Mouse (Mus musculus) large intestine, adult 2 months (tissue): ENCODE measurements around the gene Olfr520. TPM values are rescaled to one million over a fixed set of nuclear protein-coding genes. Genes with fewer than 3 reads are reported as not detected.
"Not testable (repeated sequence)": the region's sequence is repeated elsewhere in the genome, so short reads cannot be mapped to it uniquely, and the experiment has no call there.

Experiments
- DNase-seq: peaks from one replicate; pipeline ENCODE4 v3.0.0-alpha.2; 2012; ENCODE audit warnings: low read depth, low spot score
- WGBS: fragments of 180-500 bp; shearing (Covaris S2); methylation state at CpG from one replicate; pipeline ENCODE4 v1.1.7; 2018; 5-methylcytosine and 5-hydroxymethylcytosine counted together
- polyA plus RNA-seq: library from polyadenylated mRNA; depleted of rRNA; stranded (reverse); fragments of >200 nt; gene quantifications from 2 replicates; pipeline ENCODE4 v1.2.3, GENCODE M21; 2012; rRNA removed

The Olfr520 gene
- polyA plus RNA-seq = not detected in 2 replicates

- 83% methylated on average over 2 of the region's 2 CpGs for WGBS
Observed at GRCm38 (mm10) chr7:99729973-99730372, at the start of gene Olfr520. Olfr520 (plus strand) TSS chr7:99730273.

GRCm38 (mm10) chr7:99680771-99681170, 49.3 kb upstream of the Olfr520 start:
- no peak for DNase-seq
- WGBS = 40% methylated on average over 5 of the region's 5 CpGs

More at GRCm38 (mm10) chr7:99729973-99730372, at the start of gene Olfr520:
- no peak for DNase-seq

DNA sequence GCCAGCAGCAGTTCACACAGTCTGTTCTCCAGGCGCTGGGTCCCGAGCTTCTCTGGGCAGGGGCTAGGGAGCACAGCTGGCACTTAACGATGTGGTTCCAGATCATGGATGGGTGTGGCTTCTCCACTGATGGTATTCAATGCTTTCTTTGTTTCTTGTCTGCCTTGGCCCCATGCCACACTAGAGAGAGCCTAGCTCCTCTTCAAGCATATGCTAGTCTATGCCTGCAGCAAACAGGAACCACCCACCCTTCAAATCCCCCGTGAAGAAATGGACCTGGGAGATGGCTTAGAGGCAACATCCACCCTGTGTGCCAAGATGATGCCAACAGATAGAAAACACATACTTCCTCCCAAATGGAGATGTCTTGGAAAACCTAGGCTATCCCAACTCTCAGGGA, 46.0 kb upstream of the Olfr520 start:
- DNase-seq = no peak
- 15% methylated on average over 4 of the region's 4 CpGs for WGBS

- WGBS = 35% methylated on average over 7 of the region's 7 CpGs
- no peak for DNase-seq
Observed at GRCm38 (mm10) chr7:99690819-99691218, 39.3 kb upstream of the Olfr520 start.

GRCm38 (mm10) chr7:99692396-99692795, 37.7 kb upstream of the Olfr520 start:
- no peak for DNase-seq
- 74% methylated on average over 3 of the region's 3 CpGs for WGBS

DNA sequence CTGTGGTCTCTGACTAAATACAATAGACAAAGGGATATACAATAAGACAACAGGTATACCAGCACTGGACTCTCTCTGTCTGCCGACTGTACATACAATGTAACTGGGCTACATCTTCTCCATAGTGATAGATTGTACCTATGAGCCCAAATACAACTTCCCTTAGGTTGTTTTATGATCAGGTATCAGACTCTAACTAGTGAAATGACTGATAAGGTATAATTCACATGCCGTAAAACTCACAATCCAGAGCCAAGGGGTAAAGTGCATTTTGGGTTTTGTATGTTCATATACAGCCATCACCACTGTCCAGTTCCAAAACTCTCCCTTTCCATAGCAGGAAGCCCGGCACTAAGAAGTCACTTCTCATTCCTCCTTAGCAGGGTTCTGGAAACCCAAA, 36.7 kb upstream of the Olfr520 start:
- peak; percentile 64 for DNase-seq
- WGBS = 33% methylated on average over 3 of the region's 3 CpGs

GRCm38 (mm10) chr7:99693976-99694375, 36.1 kb upstream of the Olfr520 start:
- 96% methylated on average over 3 of the region's 3 CpGs for WGBS

GRCm38 (mm10) chr7:99694424-99694823, 35.6 kb upstream of the Olfr520 start:
- WGBS = 39% methylated on average over 5 of the region's 5 CpGs
- DNase-seq = not testable (repeated sequence)

More at GRCm38 (mm10) chr7:99693976-99694375, 36.1 kb upstream of the Olfr520 start:
- DNase-seq = no peak

DNA sequence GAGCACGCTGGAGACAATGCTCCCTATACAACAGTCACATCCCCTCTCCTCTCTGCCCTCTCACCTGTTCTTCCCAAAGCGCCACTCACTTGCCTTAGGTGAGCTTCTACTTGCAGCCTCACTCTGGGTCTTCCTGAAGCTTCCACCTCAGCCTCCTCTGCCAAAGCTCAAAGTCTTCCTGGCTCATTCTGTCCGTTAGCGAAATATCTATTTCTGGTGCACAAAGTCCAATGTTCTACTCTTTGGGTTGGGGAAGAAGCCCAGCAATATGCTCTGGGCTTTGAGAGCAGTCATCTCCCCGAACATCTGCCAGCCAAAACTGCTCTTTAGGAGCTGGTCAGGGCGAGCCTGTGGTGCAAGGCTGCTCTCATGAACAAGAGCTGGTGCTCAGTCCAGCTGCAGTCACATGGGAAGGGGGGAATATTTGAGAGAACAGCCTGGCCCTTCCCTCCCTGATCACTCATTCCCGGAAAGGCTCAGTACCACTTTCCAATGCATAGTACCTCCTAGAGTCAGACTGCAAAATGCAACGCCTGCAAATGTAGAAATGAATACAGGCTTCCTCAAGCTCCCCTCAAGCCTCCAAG, 34.5 kb upstream of the Olfr520 start:
- no peak for DNase-seq
- WGBS = 40% methylated on average over 8 of the region's 8 CpGs

DNA sequence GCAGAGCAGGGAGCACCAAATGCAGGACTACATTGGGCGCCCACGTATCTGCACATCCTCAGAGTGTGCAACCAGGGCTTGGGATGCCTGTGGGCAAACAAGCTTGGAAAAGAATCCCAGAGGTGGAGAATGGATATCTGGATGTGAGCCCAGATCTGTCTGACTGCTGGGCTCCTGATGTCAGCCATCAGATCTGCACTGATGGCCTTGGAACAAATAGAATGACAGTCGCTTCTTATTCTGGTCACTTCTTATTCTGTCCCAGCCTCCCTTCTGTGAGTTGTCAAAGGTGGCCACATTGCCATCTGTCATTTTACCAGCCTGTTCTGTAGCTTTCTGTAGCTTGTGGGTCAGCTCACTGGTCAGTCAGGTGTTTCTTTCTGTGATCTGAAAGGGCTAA, 31.5 kb upstream of the Olfr520 start:
- WGBS = 92% methylated on average over 3 of the region's 3 CpGs
- no peak for DNase-seq

DNA sequence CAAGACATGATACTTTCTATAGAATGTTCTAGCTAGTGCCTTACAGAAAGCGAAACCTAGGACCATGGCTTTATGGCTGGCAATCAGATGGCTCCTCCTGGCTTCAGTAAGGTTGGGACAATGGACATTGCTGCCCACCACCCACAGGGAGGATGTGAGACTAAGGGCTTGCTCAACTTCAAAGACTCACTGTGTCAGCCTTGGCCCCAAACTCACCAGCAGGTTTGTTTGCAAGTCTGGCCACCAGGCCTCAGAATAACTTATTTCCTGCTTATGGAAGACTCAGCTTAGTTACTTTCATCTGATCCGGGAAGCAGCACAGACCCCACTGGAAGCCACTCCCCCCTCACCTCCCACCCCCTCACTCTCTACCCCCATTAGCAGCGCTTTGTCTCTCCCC, 31.0 kb upstream of the Olfr520 start:
- 58% methylated on average over 3 of the region's 3 CpGs for WGBS
- DNase-seq = no peak

- DNase-seq = no peak
- 74% methylated on average over 3 of the region's 3 CpGs for WGBS
Observed at GRCm38 (mm10) chr7:99699709-99700151, 30.3 kb upstream of the Olfr520 start.

GRCm38 (mm10) chr7:99700641-99701040, 29.4 kb upstream of the Olfr520 start:
- WGBS = 80% methylated on average over 4 of the region's 4 CpGs

GRCm38 (mm10) chr7:99702201-99702600, 27.9 kb upstream of the Olfr520 start:
- 59% methylated on average over 6 of the region's 6 CpGs for whole genome bisulfite sequencing
- DNase-seq = no peak

More at GRCm38 (mm10) chr7:99700641-99701040, 29.4 kb upstream of the Olfr520 start:
- no peak for DNase-seq

GRCm38 (mm10) chr7:99704736-99705519, 25.1 kb upstream of the Olfr520 start:
- DNase-seq = no peak
- WGBS = 71% methylated on average over 3 of the region's 3 CpGs

DNA sequence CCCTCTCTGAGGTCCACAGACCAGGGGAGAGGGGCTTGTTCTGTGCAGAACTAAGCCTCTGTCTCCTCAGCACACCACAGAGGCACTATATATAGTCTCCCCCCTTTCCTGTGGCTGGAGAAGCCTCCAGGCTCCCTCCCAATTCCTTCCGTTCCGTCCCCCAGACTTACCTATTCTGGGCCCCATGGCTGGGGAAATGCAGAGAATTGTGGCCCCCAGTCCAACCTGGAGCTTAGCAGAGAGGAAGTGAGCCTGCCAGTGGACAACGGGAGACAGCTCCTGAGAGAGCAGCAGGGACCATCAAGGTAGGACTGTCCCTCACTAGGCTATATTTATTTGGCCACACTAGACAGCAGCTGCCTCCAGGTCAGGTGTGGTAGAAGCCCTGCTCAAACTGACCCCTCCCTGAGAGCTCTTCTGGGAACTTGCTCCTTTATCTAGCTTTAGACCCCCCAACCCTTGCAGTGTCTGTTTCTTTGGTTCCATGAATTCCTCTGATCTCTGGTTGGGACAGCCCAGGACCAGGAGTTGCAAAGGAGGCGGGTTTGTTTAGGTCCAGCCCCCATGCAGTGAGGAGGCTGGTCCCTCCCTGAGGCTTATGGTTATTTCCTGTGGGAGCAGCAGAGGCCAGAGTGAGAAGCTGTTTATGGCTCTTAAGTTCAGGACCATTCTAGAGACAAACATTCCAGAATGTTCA, 23.6 kb upstream of the Olfr520 start:
- WGBS = 58% methylated on average over 4 of the region's 4 CpGs
- DNase-seq = no peak

DNA sequence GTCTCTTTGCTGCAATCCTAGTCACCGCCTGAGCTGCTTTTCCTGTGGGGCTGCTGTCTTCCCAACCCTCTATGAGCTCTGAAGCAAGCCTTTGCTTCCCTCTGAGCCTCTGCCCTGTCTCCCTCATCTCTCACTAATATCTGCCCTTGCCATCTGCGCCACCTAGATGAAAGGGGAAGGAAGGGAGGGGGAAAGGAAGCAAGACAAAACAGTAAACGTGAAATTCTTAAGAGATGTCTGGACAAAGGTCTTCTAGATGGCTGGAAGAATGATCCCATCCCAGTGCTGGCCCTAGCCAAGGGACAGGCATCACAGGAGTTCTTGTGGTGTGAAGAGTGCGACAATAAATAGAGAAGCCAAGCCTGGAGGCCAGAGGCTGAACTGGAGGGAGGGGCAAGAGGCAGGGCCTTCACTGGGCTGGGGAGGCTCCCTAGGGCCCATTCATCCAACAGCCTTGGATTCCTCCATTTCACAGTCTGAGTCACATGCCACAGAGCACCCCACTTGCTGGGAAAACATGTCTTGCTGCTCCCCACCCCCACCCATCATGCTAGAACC, 23.0 kb upstream of the Olfr520 start:
- whole genome bisulfite sequencing = 23% methylated on average over 4 of the region's 4 CpGs

GRCm38 (mm10) chr7:99707671-99708070, 22.4 kb upstream of the Olfr520 start:
- 83% methylated on average over 6 of the region's 6 CpGs for WGBS
- DNase-seq = no peak

More for the DNA sequence above, 23.0 kb upstream of the Olfr520 start:
- no peak for DNase-seq

GRCm38 (mm10) chr7:99708301-99708721, 21.8 kb upstream of the Olfr520 start:
- no peak for DNase-seq
- 77% methylated on average over 8 of the region's 8 CpGs for WGBS

- 91% methylated on average over 5 of the region's 5 CpGs for WGBS
- no peak for DNase-seq
Observed at GRCm38 (mm10) chr7:99708750-99709149, 21.3 kb upstream of the Olfr520 start.
